Mouse (Mus musculus) neural tube, embryonic 12.5 days (tissue): ENCODE results near the gene Col28a1. TPM values are rescaled to one million over a fixed set of nuclear protein-coding genes. Genes with fewer than 3 reads are reported as not detected.
"Not testable (repeated sequence)": the region's sequence is repeated elsewhere in the genome, so short reads cannot be mapped to it uniquely, and the experiment has no call there.

Experiments
- ATAC-seq: fragments of 200-750 bp; cut with Nextera tagmentation; 2 replicates; pipeline ENCODE4 v1.8.0; 2017; ENCODE audit warnings: low read depth, mild to moderate bottlenecking, moderate TSS enrichment, moderate library complexity; ENCODE audit not compliant: low FRiP score
- H3K27ac ChIP-seq: fragments of 300-500 bp; sonication (generic); 2 replicates; pipeline ENCODE4 v1.5.1; 2016
- H3K27me3 ChIP-seq: fragments of 300-500 bp; sonication (generic); replicated peaks from 2 replicates; pipeline ENCODE4 v1.6.1; 2016; ENCODE audit warnings: mild to moderate bottlenecking
- H3K36me3 ChIP-seq: fragments of 300-500 bp; sonication (generic); 2 replicates; pipeline ENCODE4 v1.6.1; 2016; ENCODE audit warnings: mild to moderate bottlenecking
- H3K4me1 ChIP-seq: fragments of 300-500 bp; sonication (generic); 2 replicates; pipeline ENCODE4 v1.6.1; 2016
- H3K4me2 ChIP-seq: fragments of 300-500 bp; sonication (generic); replicated peaks from 2 replicates; pipeline ENCODE4 v1.6.1; 2016; ENCODE audit warnings: mild to moderate bottlenecking
- H3K4me3 ChIP-seq: fragments of 300-500 bp; sonication (generic); 2 replicates; pipeline ENCODE4 v1.5.1; 2016
- H3K9ac ChIP-seq: fragments of 300-500 bp; sonication (generic); 2 replicates; pipeline ENCODE4 v1.6.1; 2016; ENCODE audit warnings: mild to moderate bottlenecking
- H3K9me3 ChIP-seq: fragments of 300-500 bp; sonication (generic); 2 replicates; pipeline ENCODE4 v1.6.1; 2016; ENCODE audit warnings: mild to moderate bottlenecking
- WGBS: fragments of 180-500 bp; shearing (Covaris S2); methylation state at CpG from one replicate; pipeline ENCODE4 v1.1.7; 2016; 5-methylcytosine and 5-hydroxymethylcytosine counted together
- polyA plus RNA-seq: library from polyadenylated mRNA; unstranded; fragments of >200 nt; fragmentation: Nextera tagmentation; extraction: Ambion mirVana; gene quantifications from 2 replicates; pipeline ENCODE4 v1.2.1, GENCODE M21; 2016

Col28a1 gene
- polyA plus RNA-seq, 1 experiment from 2014 or later = 1.3 TPM

GRCm38 (mm10) chr6:8067124-8067523 lies 125.3 kb downstream of the Col28a1 start:
- no peak for ATAC-seq
- no peak overlapping the region for H3K4me2 ChIP-seq
- no peaks in the 10 kb centered on the region for H3K36me3 ChIP-seq
- H3K27ac ChIP-seq = no peak overlapping the region
- H3K4me3 ChIP-seq = no peak overlapping the region
- 90% methylated on average over 3 of the region's 3 CpGs for WGBS
- no peaks in the 10 kb centered on the region for H3K9me3 ChIP-seq
- H3K27me3 ChIP-seq = no peaks in the 10 kb centered on the region
- no peaks in the 10 kb centered on the region for H3K4me1 ChIP-seq
- H3K9ac ChIP-seq = no peak overlapping the region

- H3K36me3 ChIP-seq = no peaks in the 10 kb centered on the region
- H3K4me1 ChIP-seq = no peaks in the 10 kb centered on the region
- no peak for ATAC-seq
- no peak overlapping the region for H3K27ac ChIP-seq
- H3K9me3 ChIP-seq = no peaks in the 10 kb centered on the region
- 59% methylated on average over 3 of the region's 3 CpGs for WGBS
- H3K27me3 ChIP-seq = no peaks in the 10 kb centered on the region
- no peak overlapping the region for H3K9ac ChIP-seq
- H3K4me2 ChIP-seq = no peak overlapping the region
- H3K4me3 ChIP-seq = no peak overlapping the region
These were observed 126.2 kb downstream of the Col28a1 start for GRCm38 (mm10) chr6:8066208-8066607.

- H3K9me3 ChIP-seq = no peaks in the 10 kb centered on the region
- no peaks in the 10 kb centered on the region for H3K4me1 ChIP-seq
- H3K27me3 ChIP-seq = no peaks in the 10 kb centered on the region
- ATAC-seq = no peak
- WGBS = 85% methylated on average over 7 of the region's 7 CpGs
- H3K9ac ChIP-seq = no peak overlapping the region
- no peak overlapping the region for H3K27ac ChIP-seq
- H3K36me3 ChIP-seq = no peaks in the 10 kb centered on the region
- H3K4me2 ChIP-seq = no peak overlapping the region
- H3K4me3 ChIP-seq = no peak overlapping the region
These were observed 133.2 kb downstream of the Col28a1 start for GRCm38 (mm10) chr6:8059199-8059598.

- Histone ChIP-seq H3K36me3 (no peaks in the 10 kb centered on the region), H3K27ac (no peak overlapping the region), H3K4me1 (no peaks in the 10 kb centered on the region), H3K4me3 (no peak overlapping the region), H3K27me3 (no peaks in the 10 kb centered on the region), H3K9ac (no peak overlapping the region), H3K4me2 (no peak overlapping the region), H3K9me3 (no peaks in the 10 kb centered on the region)
- 91% methylated on average over 2 of the region's 2 CpGs for WGBS
- no peak for ATAC-seq
These were observed 144.2 kb downstream of the Col28a1 start for GRCm38 (mm10) chr6:8048216-8048615.

GRCm38 (mm10) chr6:8046446-8046845 lies 146.0 kb downstream of the Col28a1 start:
- Histone ChIP-seq H3K9ac (no peak overlapping the region), H3K27ac (no peak overlapping the region), H3K4me3 (no peak overlapping the region), H3K36me3 (no peaks in the 10 kb centered on the region), H3K4me2 (no peak overlapping the region), H3K27me3 (no peaks in the 10 kb centered on the region), H3K4me1 (no peaks in the 10 kb centered on the region), H3K9me3 (no peaks in the 10 kb centered on the region)
- 87% methylated on average over 4 of the region's 4 CpGs for WGBS
- no peak for ATAC-seq

GRCm38 (mm10) chr6:8045825-8046224 lies 146.6 kb downstream of the Col28a1 start:
- no peaks in the 10 kb centered on the region for H3K9me3 ChIP-seq
- 94% methylated on average over 1 of the region's 1 CpGs for WGBS
- H3K27ac ChIP-seq = no peak overlapping the region
- no peak overlapping the region for H3K4me3 ChIP-seq
- H3K36me3 ChIP-seq = no peaks in the 10 kb centered on the region
- no peak overlapping the region for H3K4me2 ChIP-seq
- no peaks in the 10 kb centered on the region for H3K4me1 ChIP-seq
- ATAC-seq = no peak
- no peak overlapping the region for H3K9ac ChIP-seq
- no peaks in the 10 kb centered on the region for H3K27me3 ChIP-seq

DNA sequence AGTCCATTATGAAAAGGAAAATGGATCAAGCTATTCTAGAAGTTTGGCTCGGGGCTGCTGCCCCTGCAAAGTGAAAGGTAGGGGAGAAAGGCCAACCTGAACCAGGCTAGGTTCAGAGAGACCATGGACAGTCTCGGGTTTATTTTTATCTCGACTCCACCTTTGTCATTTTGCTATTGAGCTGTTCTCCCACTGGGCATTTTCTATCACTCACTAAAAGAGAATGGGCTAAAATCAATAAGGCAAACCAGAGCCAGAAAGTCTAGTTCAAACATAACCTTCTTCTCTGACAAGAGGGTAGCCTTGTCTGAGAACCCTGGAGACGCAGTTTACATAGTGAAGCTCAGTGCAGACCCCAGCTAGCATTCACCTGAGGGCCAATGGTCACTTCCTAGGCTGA lies 163.7 kb downstream of the Col28a1 start:
- H3K36me3 ChIP-seq = no peaks in the 10 kb centered on the region
- no peaks in the 10 kb centered on the region for H3K9me3 ChIP-seq
- H3K4me2 ChIP-seq = no peak overlapping the region
- H3K27me3 ChIP-seq = no peaks in the 10 kb centered on the region
- no peak for ATAC-seq
- 88% methylated on average over 4 of the region's 4 CpGs for WGBS
- H3K27ac ChIP-seq = no peak overlapping the region
- H3K4me1 ChIP-seq = no peaks in the 10 kb centered on the region
- no peak overlapping the region for H3K9ac ChIP-seq
- no peak overlapping the region for H3K4me3 ChIP-seq

DNA sequence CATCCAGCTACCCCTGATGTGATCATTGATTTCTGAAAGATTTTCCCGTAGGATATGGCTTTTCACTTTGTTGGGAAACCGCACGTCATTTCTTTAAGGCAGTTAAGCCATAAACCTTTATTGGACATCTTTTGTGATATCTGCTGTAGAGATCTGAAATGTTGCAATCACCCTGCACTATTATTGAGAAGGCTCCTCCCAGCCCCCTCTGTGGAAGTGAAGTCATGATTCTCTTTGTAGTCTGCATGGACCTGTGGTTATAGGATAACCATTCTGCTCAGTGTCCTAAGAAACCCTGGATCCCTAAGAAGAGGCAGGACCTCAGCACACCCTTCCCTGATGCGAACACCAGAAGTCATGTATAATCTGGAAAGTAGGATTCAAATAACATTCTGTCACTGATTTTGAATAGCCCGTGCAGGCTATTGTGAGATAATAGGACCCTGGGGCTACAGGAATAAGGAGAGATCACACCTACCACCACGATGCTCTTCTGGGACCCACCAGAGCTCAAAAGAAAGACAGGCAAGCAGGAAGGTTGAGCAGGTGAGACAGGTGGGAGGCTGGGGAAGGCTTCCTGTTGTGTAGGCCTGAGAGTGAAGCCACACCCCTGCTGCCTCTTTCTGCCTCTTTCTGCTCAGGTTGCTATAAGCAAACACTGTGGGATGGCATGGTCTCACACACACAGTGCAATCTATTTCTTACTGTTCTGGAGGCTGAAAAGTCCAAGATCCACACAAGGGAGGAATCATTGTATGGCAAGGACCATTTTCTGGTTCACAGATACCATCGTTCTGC lies 166.9 kb downstream of the Col28a1 start:
- Histone ChIP-seq H3K4me1 (no peaks in the 10 kb centered on the region), H3K4me2 (no peak overlapping the region), H3K9ac (no peak overlapping the region), H3K27ac (no peak overlapping the region), H3K27me3 (no peaks in the 10 kb centered on the region), H3K9me3 (no peaks in the 10 kb centered on the region), H3K36me3 (no peaks in the 10 kb centered on the region), H3K4me3 (no peak overlapping the region)
- ATAC-seq = no peak
- 83% methylated on average over 7 of the region's 7 CpGs for WGBS

DNA sequence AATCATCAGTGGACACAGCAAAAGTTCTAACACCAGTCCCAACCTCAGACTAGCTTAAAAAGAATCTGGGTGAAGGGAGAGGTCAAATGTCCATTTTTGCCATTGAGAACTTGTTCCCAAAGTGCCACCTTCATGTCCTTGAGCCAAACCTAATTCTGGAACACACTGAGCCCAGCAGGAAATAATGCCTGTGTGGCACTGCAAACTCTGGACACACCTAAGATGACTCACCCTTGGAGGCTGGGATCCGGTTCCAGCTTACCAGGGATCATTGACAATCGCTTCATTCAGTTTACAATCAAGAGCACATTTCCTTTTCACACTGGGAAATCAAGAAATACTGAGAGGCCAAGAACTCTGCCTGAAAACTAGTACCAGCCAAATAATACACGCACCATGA lies 168.9 kb downstream of the Col28a1 start:
- Histone ChIP-seq H3K36me3 (no peaks in the 10 kb centered on the region), H3K27me3 (no peaks in the 10 kb centered on the region), H3K4me1 (no peaks in the 10 kb centered on the region), H3K4me2 (no peak overlapping the region), H3K9me3 (no peaks in the 10 kb centered on the region), H3K4me3 (no peak overlapping the region), H3K9ac (no peak overlapping the region), H3K27ac (no peak overlapping the region)
- 91% methylated on average over 3 of the region's 3 CpGs for WGBS
- no peak for ATAC-seq

DNA sequence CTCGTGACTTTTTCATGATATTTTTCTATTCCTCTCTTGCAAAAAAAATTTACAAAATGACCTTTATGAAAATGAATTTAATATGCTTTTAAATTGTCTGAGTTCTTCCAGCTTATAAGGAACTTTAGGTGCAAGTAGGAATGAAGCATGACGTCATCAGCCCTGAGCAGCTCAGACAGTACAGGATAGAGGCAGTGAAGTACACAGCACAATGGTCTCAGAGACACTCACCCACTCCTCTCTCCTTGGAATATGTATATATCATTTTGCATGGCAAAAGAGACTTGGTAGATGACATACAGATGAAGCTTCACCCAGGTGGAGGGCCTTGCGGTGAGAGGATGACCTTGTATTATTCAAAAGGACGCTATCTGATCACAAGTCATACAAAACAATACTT lies 197.7 kb downstream of the Col28a1 start:
- no peak overlapping the region for H3K4me2 ChIP-seq
- no peaks in the 10 kb centered on the region for H3K36me3 ChIP-seq
- H3K27me3 ChIP-seq = no peaks in the 10 kb centered on the region
- no peak overlapping the region for H3K4me3 ChIP-seq
- no peak overlapping the region for H3K27ac ChIP-seq
- no peak for ATAC-seq
- WGBS = 85% methylated on average over 4 of the region's 4 CpGs
- H3K9ac ChIP-seq = no peak overlapping the region
- no peaks in the 10 kb centered on the region for H3K9me3 ChIP-seq
- H3K4me1 ChIP-seq = no peaks in the 10 kb centered on the region

GRCm38 (mm10) chr6:7983646-7983979 lies 208.8 kb downstream of the Col28a1 start:
- no peak overlapping the region for H3K9ac ChIP-seq
- H3K27ac ChIP-seq = no peak overlapping the region
- no peaks in the 10 kb centered on the region for H3K36me3 ChIP-seq
- no peaks in the 10 kb centered on the region for H3K27me3 ChIP-seq
- H3K4me2 ChIP-seq = peak overlapping the region; percentile 31
- WGBS = 25% methylated on average over 7 of the region's 7 CpGs
- no peak overlapping the region for H3K4me3 ChIP-seq
- no peaks in the 10 kb centered on the region for H3K4me1 ChIP-seq
- H3K9me3 ChIP-seq = no peaks in the 10 kb centered on the region
- ATAC-seq = 0 out of 2 replicates have a peak, but pooled peaks have one; percentile 53

DNA sequence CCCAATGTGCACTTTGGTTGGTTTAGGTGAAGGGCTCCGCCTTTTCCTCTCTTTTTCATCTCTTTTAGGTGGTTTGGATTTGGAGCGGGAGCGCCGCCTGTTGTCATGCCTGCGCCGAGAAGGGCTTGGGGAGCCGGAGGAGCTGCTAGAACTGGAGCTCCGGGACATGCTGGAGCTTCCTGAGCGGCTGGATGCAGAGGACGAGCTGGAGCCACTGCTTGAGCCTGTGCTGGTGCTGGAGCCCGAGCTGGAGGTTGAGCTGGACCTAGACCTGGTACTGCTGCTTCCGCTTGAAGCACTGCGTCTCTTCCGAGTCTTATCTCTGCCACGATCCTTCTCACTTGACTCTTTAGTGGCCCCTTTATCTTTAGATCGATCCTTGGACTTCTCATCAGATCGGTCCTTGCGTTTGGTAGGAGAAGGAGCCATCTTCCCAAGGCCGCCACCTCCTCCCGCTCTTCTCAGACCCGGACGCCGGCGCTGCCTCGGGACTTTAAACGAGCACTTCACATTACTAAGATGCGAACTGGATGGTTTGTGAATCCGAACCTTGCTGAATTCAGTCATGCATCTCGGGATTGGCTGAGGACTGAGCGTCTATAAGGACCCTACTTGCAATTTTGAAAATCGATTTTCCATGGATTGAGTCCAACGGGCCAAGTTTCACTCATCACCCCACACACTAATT lies 209.3 kb downstream of the Col28a1 start:
- WGBS = 62% methylated on average over 32 of the region's 32 CpGs
- H3K4me2 ChIP-seq = peak overlapping the region; percentile 31
- H3K4me3 ChIP-seq, H3K36me3 ChIP-seq, H3K27ac ChIP-seq, H3K27me3 ChIP-seq, H3K9me3 ChIP-seq, H3K4me1 ChIP-seq, H3K9ac ChIP-seq: not testable (repeated sequence)
- ATAC-seq = peak; percentile 48; the same call in 1 of the 2 replicates
